Mouse (Mus musculus) embryonic facial prominence, embryonic 15.5 days (tissue): Measurements from ENCODE around the gene Spo11. TPM values are rescaled to one million over a fixed set of nuclear protein-coding genes. Genes with fewer than 3 reads are reported as not detected.

Experiments
- ATAC-seq: fragments of 200-750 bp; cut with Nextera tagmentation; 2 replicates; pipeline ENCODE4 v1.8.0; 2017; ENCODE audit warnings: low read depth, moderate TSS enrichment; ENCODE audit not compliant: insufficient number of reproducible peaks, low FRiP score, low TSS enrichment
- H3K27ac ChIP-seq: fragments of 300-500 bp; sonication (generic); replicated peaks from 2 replicates; pipeline ENCODE4 v1.5.1; 2015; ENCODE audit warnings: mild to moderate bottlenecking, inconsistent platforms
- H3K27me3 ChIP-seq: fragments of 300-500 bp; sonication (generic); 2 replicates; pipeline ENCODE4 v1.6.1; 2015; ENCODE audit warnings: inconsistent platforms
- H3K36me3 ChIP-seq: fragments of 300-500 bp; sonication (generic); 2 replicates; pipeline ENCODE4 v1.6.1; 2015; ENCODE audit warnings: mild to moderate bottlenecking, inconsistent platforms
- H3K4me1 ChIP-seq: fragments of 300-500 bp; sonication (generic); 2 replicates; pipeline ENCODE4 v1.6.1; 2015; ENCODE audit warnings: inconsistent platforms
- H3K4me2 ChIP-seq: fragments of 300-500 bp; sonication (generic); replicated peaks from 2 replicates; pipeline ENCODE4 v1.6.1; 2015; ENCODE audit warnings: mild to moderate bottlenecking, inconsistent platforms
- H3K4me3 ChIP-seq: fragments of 300-500 bp; sonication (generic); replicated peaks from 2 replicates; pipeline ENCODE4 v1.5.1; 2015; ENCODE audit warnings: mild to moderate bottlenecking, inconsistent platforms
- H3K9ac ChIP-seq: fragments of 300-500 bp; sonication (generic); 2 replicates; pipeline ENCODE4 v1.6.1; 2015; ENCODE audit warnings: inconsistent platforms
- H3K9me3 ChIP-seq: fragments of 300-500 bp; sonication (generic); replicated peaks from 2 replicates; pipeline ENCODE4 v1.6.1; 2016; ENCODE audit warnings: inconsistent platforms
- WGBS: fragments of 180-500 bp; shearing (Covaris S2); methylation state at CpG from one replicate; pipeline ENCODE4 v1.1.7; 2015; 5-methylcytosine and 5-hydroxymethylcytosine counted together
- polyA plus RNA-seq: library from polyadenylated mRNA; unstranded; fragments of >200 nt; fragmentation: Nextera tagmentation; extraction: Ambion mirVana; gene quantifications from 2 replicates; pipeline ENCODE4 v1.2.1, GENCODE M21; 2015

Spo11 gene
- polyA plus RNA-seq, 1 experiment from 2014 or later, result 6.5 TPM

DNA sequence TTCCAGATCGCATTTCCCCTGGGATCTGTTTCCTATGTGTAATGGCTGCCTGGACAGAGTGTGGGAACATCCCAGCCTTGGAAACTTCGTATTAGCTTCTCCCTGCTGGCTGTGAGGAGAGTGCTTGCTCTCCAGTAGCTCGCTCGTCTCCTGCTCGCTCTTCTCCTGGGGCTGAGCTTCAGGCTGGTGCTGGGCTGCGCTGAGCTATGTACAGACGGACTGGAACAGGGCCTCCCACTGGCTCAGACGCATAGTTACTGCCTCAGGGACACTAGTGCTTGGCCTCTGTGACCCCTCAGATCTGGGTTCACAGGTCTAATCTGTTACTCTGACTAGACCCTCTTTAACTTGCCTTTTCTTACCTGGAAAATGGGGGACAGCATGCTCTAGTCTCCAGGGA is 46.9 kb downstream of the Spo11 start:
- WGBS, result 72% methylated on average over 8 of the region's 8 CpGs
- no peaks in the 10 kb centered on the region for H3K9me3 ChIP-seq
- 0 out of 2 replicates have a peak, but pooled peaks cover 1% of the 10 kb centered on the region for H3K36me3 ChIP-seq
- no peak for ATAC-seq
- 0 out of 2 replicates have a peak, but pooled peaks cover 2% of the 10 kb centered on the region for H3K27me3 ChIP-seq
- peaks cover 75% of the 10 kb centered on the region for H3K4me1 ChIP-seq
- no peak overlapping the region for H3K27ac ChIP-seq
- H3K9ac ChIP-seq, result no peak overlapping the region
- H3K4me2 ChIP-seq, result 0 out of 2 replicates have a peak overlapping the region, but pooled peaks have one; percentile 89
- no peak overlapping the region for H3K4me3 ChIP-seq

DNA sequence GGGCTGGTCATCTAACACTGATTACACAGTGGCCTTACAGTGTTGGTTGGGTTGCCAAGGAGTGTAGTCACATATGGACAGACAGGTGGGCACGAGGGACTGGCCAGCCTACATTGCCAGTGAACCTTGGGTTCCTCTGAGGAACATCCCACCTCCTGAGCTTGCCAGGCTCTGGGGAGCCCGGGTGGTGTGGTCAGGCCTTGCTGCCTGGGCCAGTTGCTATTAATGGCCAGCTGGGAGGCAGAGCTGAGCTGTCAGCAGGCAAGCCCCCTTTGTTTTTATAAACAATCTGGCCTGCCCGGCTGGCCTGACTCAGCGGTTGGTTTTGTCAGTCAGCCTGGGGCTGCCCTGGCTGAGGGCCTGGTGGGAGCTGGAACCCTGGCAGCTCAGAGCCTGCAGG is 47.4 kb downstream of the Spo11 start:
- Histone ChIP-seq H3K4me2 (no peak overlapping the region), H3K27ac (peak overlapping the region; percentile 45; the same call in 1 of the 2 replicates), H3K27me3 (no peaks in the 10 kb centered on the region), H3K4me1 (peaks cover 69% of the 10 kb centered on the region), H3K9me3 (no peaks in the 10 kb centered on the region), H3K9ac (no peak overlapping the region), H3K4me3 (no peak overlapping the region), H3K36me3 (0 out of 2 replicates have a peak, but pooled peaks cover 7% of the 10 kb centered on the region)
- WGBS, result 30% methylated on average over 4 of the region's 4 CpGs
- ATAC-seq, result no peak

DNA sequence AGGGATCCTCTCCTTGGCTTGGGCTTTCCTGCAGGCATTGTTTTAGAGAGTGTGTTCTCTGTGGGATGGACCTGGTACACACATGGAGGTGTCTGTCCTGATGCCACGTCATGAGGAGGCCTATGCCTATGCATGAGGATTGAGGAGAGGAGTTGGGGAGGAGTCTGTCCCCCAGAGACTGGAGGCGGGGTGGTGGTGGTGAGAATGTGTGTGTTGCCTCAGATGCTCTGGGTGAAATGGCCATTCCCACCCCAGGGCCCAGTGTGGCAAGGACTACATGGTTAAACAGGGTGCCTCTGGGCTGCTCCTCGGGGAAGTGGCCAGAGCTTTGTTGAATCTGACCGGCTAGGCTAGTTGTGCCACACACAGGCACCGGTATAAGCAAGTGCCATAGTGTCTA is 48.8 kb downstream of the Spo11 start:
- Histone ChIP-seq H3K9me3 (no peaks in the 10 kb centered on the region), H3K4me3 (no peak overlapping the region), H3K4me2 (no peak overlapping the region), H3K4me1 (peaks cover 63% of the 10 kb centered on the region), H3K27me3 (no peaks in the 10 kb centered on the region), H3K9ac (no peak overlapping the region), H3K27ac (peak overlapping the region; percentile 55; the same call in 1 of the 2 replicates), H3K36me3 (0 out of 2 replicates have a peak, but pooled peaks cover 10% of the 10 kb centered on the region)
- ATAC-seq, result no peak
- WGBS, result 60% methylated on average over 5 of the region's 5 CpGs

DNA sequence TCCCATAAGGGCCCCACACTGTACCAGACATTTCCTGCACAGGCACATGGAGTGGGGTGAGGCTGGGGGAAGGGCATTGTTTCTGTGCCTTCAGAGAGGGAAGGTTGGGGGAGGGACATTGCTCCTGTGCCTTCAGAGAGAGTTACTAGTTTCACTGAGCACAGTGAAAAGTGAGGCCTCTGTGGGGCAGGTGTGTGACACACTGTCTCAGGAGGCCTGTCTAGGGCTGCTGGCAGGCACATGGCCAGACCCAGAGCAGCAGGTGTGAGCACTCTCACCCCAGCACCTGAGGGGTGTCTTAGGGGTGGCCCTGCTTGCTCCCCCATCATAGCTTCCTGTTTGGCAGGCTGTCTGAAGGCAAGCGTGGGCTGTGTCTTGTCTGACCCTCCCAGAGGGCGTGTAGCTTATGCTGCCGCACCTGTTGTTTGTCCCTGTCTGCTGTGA is 49.2 kb downstream of the Spo11 start:
- 70% methylated on average over 3 of the region's 3 CpGs for WGBS
- Histone ChIP-seq H3K4me2 (no peak overlapping the region), H3K9me3 (no peaks in the 10 kb centered on the region), H3K4me1 (peaks cover 63% of the 10 kb centered on the region), H3K9ac (no peak overlapping the region), H3K27me3 (no peaks in the 10 kb centered on the region), H3K36me3 (0 out of 2 replicates have a peak, but pooled peaks cover 13% of the 10 kb centered on the region), H3K4me3 (no peak overlapping the region), H3K27ac (peak overlapping the region; percentile 55)
- ATAC-seq, result 0 out of 2 replicates have a peak, but pooled peaks have one; percentile 48

DNA sequence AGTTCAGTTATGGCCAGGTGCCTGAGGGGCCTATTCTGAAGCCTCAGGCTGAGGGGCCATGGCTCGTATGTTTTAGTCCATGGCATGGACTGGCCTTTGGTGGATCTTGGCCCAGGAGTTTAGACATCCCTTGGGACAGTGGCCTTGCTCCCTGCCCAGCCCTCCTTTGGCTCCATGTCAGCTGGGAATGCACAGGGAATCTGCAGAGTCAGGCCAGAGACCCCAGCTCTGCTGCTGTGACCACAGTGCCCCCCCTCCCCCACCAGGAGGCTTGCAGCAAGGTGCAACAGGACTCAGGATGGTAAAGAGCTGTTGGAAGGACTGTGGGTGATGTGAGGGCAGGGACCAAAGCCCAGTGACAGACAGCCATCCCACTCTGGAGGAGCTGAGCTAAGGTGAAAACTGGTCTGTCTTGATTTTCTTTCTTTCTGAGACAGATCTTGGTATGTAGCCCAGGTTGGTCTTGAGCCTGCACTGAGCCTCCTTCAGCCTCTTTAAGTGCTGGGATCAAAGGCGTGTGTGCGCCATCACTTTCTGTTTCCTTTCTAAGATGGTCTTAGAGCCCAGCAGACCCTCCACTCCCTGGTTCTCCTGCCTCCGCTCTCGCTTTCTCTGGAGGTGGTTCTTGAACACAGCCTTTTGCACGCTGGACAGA is 49.8 kb downstream of the Spo11 start:
- H3K4me2 ChIP-seq, result 0 out of 2 replicates have a peak overlapping the region, but pooled peaks have one; percentile 1
- 0 out of 2 replicates have a peak, but pooled peaks cover 18% of the 10 kb centered on the region for H3K36me3 ChIP-seq
- no peak overlapping the region for H3K4me3 ChIP-seq
- H3K27ac ChIP-seq, result peak overlapping the region; percentile 55; the same call in 1 of the 2 replicates
- no peak for ATAC-seq
- WGBS, result 84% methylated on average over 6 of the region's 6 CpGs
- no peaks in the 10 kb centered on the region for H3K9me3 ChIP-seq
- H3K27me3 ChIP-seq, result no peaks in the 10 kb centered on the region
- no peak overlapping the region for H3K9ac ChIP-seq
- H3K4me1 ChIP-seq, result peaks cover 60% of the 10 kb centered on the region

DNA sequence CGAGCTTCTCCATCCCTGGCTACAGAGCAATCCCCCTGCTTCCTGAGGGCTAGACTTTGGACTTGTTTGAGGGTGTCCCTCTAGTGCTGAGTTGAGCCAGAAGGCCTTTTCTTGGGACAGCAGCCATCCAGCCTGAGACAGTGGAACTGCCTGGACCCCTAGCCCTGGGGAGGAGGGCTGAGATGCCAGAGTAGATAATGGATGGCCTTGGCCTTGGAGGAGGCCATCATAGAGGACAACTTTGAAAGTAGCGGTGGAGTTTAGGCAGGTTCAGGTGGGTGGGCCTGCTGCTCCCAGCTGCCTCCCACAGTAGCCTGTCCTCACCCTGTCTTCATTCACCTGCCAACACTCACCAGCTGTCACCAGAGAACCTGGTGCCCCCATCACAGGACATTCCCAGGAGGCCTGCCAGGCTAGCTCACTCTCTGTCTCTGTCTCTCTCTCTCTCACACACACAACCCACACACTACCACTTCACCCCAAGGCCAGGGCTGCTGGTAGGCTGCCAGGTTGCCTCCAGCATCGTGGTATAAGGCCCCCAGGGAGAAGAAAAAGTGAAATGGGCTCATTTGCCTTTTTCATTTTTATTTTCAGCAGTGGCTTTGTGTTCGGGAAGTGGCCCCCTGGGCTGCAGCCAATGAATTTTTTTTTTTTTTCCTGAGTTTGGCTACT is 50.5 kb downstream of the Spo11 start:
- H3K9ac ChIP-seq, result no peak overlapping the region
- H3K4me2 ChIP-seq, result 0 out of 2 replicates have a peak overlapping the region, but pooled peaks have one; percentile 1
- H3K27me3 ChIP-seq, result no peaks in the 10 kb centered on the region
- peaks cover 54% of the 10 kb centered on the region for H3K4me1 ChIP-seq
- 53% methylated on average over 4 of the region's 4 CpGs for WGBS
- peak overlapping the region; percentile 55; the same call in 1 of the 2 replicates for H3K27ac ChIP-seq
- H3K4me3 ChIP-seq, result no peak overlapping the region
- H3K36me3 ChIP-seq, result 0 out of 2 replicates have a peak, but pooled peaks cover 21% of the 10 kb centered on the region
- H3K9me3 ChIP-seq, result no peaks in the 10 kb centered on the region
- no peak for ATAC-seq

DNA sequence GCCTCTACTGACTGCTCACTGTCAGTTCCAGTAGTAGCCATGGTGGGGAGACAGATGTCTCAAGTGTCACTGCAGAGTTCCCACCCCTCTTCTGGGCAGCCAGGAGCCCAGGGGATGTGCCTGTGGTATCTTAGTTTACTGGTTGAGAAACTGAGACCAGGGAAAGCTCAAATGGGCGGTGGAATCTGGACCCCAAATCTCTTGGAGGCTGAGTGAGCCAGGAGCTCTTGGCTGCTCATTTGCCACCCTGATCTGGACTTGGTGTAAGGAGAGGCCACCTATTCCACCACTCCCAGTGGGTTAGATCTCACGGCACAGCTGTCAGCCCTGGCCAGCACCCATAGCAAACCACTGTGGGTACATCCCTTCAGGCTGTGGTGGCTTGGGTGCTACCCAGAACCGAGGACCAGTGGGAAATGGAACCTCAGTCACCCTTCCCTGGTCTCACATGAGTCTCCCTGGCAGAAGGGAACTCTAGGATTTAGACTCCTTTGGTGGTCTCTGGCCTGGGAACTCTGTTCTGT is 51.1 kb downstream of the Spo11 start:
- Histone ChIP-seq H3K4me1 (peaks cover 48% of the 10 kb centered on the region), H3K4me3 (no peak overlapping the region), H3K4me2 (no peak overlapping the region), H3K36me3 (peaks cover 27% of the 10 kb centered on the region), H3K9me3 (no peaks in the 10 kb centered on the region), H3K27me3 (no peaks in the 10 kb centered on the region), H3K27ac (no peak overlapping the region), H3K9ac (no peak overlapping the region)
- ATAC-seq, result no peak
- WGBS, result 84% methylated on average over 3 of the region's 3 CpGs

DNA sequence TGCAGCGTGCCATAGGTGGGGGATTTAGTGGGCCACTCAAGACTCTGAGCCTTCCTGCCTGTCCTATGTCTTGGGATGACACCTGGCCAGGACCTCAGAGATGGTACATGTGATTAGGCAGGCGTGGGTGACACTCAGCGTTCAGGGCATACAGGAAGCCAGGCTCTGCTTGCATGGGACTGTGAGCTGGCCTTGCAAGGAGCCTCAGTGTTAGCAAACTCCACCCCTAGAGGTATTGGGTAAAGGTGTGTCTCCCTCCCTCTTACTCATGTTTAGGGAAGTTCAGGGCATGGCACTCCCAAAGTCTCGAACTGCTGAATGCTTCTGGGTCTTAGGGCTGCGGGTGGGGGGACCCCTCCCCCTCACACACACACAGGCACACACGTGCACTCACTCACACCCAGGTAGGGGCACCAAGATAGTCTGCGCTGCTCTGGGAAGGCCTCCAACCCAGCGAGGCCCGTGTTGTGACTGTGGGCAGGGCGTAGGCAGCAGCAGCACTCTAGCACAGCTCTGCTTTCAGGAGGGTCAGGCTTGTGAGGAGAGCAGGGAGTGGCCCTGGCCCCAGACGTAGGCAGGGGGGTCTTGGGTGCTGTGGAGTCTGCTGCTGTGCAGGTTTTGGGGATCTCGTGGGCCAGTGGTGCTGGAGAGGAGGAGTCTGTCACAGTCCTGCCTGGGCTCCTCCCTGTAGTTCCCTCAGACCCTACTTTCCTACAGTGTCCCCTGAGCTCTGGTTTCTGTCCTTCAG is 53.3 kb downstream of the Spo11 start:
- no peaks in the 10 kb centered on the region for H3K27me3 ChIP-seq
- no peak overlapping the region for H3K9ac ChIP-seq
- H3K27ac ChIP-seq, result 0 out of 2 replicates have a peak overlapping the region, but pooled peaks have one; percentile 17
- no peaks in the 10 kb centered on the region for H3K9me3 ChIP-seq
- ATAC-seq, result no peak
- H3K4me3 ChIP-seq, result no peak overlapping the region
- peaks cover 45% of the 10 kb centered on the region for H3K36me3 ChIP-seq
- peaks cover 27% of the 10 kb centered on the region for H3K4me1 ChIP-seq
- 69% methylated on average over 12 of the region's 12 CpGs for WGBS
- H3K4me2 ChIP-seq, result no peak overlapping the region

DNA sequence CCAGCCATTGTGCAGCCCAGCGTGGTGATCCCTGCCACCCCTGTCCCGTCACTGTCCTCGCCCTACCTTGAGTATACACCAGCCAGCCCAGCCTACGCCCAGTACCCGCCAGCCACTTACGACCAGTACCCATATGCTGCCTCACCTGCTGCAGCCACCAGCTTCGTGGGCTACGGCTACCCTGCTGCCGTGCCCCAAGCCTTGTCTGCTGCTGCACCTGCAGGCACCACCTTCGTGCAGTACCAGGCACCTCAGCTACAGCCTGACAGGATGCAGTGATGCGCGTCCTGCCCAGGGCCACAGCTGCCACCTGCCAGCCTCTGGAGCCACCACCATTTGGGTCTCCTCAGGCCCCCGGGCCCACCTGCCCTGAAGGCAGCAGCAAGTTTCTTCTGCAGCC is 56.0 kb downstream of the Spo11 start:
- H3K27ac ChIP-seq, result no peak overlapping the region
- H3K4me1 ChIP-seq, result 0 out of 2 replicates have a peak, but pooled peaks cover under 1% of the 10 kb centered on the region
- H3K4me3 ChIP-seq, result no peak overlapping the region
- H3K4me2 ChIP-seq, result no peak overlapping the region
- no peaks in the 10 kb centered on the region for H3K9me3 ChIP-seq
- peaks cover 45% of the 10 kb centered on the region for H3K36me3 ChIP-seq
- H3K9ac ChIP-seq, result no peak overlapping the region
- WGBS, result 88% methylated on average over 13 of the region's 13 CpGs
- H3K27me3 ChIP-seq, result no peaks in the 10 kb centered on the region
- no peak for ATAC-seq

DNA sequence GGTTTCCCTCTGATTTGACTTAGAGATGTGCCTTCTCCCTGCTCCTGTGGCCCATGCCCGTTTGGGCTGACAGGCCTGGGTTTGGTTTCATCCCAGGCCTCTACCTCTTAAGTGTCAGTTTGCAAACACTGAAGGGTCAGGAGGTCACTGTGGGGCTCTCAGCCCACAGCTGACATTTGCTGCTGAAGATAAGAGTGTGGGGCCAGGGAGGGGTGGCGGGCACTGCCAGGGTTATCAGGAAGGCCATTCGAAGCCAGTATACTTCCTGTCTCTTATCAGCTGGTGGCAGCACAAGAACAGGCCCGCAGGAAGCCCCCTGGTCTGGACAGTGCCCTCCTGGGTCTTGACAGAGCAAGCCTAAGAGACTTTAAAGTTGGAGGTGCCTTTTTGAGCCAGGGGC is 57.5 kb downstream of the Spo11 start:
- ATAC-seq, result no peak
- Histone ChIP-seq H3K27me3 (no peaks in the 10 kb centered on the region), H3K4me2 (no peak overlapping the region), H3K9me3 (no peaks in the 10 kb centered on the region), H3K9ac (no peak overlapping the region), H3K4me1 (no peaks in the 10 kb centered on the region), H3K4me3 (no peak overlapping the region), H3K36me3 (peaks cover 38% of the 10 kb centered on the region), H3K27ac (no peak overlapping the region)
- 65% methylated on average over 4 of the region's 4 CpGs for WGBS

DNA sequence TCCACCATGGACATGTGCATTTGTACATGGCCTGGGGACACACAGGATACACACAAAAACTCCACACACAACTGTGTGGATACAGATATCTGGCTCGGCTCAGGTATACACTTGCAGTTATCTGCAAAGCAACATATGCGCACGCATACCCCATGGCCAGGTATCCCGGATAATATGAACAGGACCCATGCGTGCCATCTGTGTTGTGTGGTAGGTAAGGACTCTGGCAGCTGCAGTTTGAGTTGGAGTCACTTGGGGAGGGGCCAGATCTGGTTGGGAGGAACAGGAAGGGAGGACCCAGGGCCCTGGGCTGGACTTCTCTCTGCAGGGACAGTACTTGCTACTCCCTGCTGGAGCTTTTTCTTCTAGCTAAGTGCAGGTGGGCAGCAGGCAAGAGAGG is 58.2 kb downstream of the Spo11 start:
- no peaks in the 10 kb centered on the region for H3K9me3 ChIP-seq
- peaks cover 37% of the 10 kb centered on the region for H3K36me3 ChIP-seq
- no peak overlapping the region for H3K4me3 ChIP-seq
- no peak for ATAC-seq
- 90% methylated on average over 5 of the region's 5 CpGs for WGBS
- H3K27ac ChIP-seq, result no peak overlapping the region
- H3K4me2 ChIP-seq, result no peak overlapping the region
- no peak overlapping the region for H3K9ac ChIP-seq
- no peaks in the 10 kb centered on the region for H3K27me3 ChIP-seq
- no peaks in the 10 kb centered on the region for H3K4me1 ChIP-seq
